Mouse (Mus musculus): ENCODE results near the gene Dgkg. TPM values are rescaled to one million over a fixed set of nuclear protein-coding genes. Genes with fewer than 3 reads are reported as not detected.

The Dgkg gene
- polyA plus RNA-seq, 1 experiment: 1.5 TPM

- TF ChIP-seq CTCF (IDR thresholded peaks at IDR 0.05; ENCODE audit: low read depth, low read length) (no peak), EP300 (IDR thresholded peaks at IDR 0.05; ENCODE audit: insufficient read depth, low read depth, low read length) (no peak), POLR2A (IDR thresholded peaks at IDR 0.05; ENCODE audit: insufficient read depth, low read length) (no peak)
- H3K9ac ChIP-seq (ENCODE audit: low read depth, poor library complexity, severe bottlenecking): no peak overlapping the region
- no peaks in the 10 kb centered on the region for H3K36me3 ChIP-seq (ENCODE audit: control insufficient read depth, insufficient read depth, low read length, poor library complexity, severe bottlenecking)
- H3K9me3 ChIP-seq (replicated peaks; ENCODE audit: control insufficient read depth, insufficient read depth, low read length, poor library complexity, severe bottlenecking): no peaks in the 10 kb centered on the region; the same call in 1 of the 2 replicates
- H3K4me3 ChIP-seq (ENCODE audit: low read depth, low read length): no peak overlapping the region
- H3K27me3 ChIP-seq (ENCODE audit: control insufficient read depth, insufficient read depth, low read length, poor library complexity, severe bottlenecking): no peaks in the 10 kb centered on the region
- H3K4me1 ChIP-seq (ENCODE audit: control insufficient read depth, insufficient read depth, low read length): no peaks in the 10 kb centered on the region
- H3K27ac ChIP-seq (ENCODE audit: insufficient read depth, low read length): no peak overlapping the region
Measured at GRCm38 (mm10) chr16:22471728-22472127, 185.3 kb downstream of the Dgkg start.

GRCm38 (mm10) chr16:22469385-22469784 is 187.6 kb downstream of the Dgkg start:
- Histone ChIP-seq H3K36me3 (ENCODE audit: control insufficient read depth, insufficient read depth, low read length, poor library complexity, severe bottlenecking) (no peaks in the 10 kb centered on the region), H3K27me3 (ENCODE audit: control insufficient read depth, insufficient read depth, low read length, poor library complexity, severe bottlenecking) (no peaks in the 10 kb centered on the region), H3K9ac (ENCODE audit: low read depth, poor library complexity, severe bottlenecking) (no peak overlapping the region), H3K4me3 (ENCODE audit: low read depth, low read length) (no peak overlapping the region), H3K9me3 (replicated peaks; ENCODE audit: control insufficient read depth, insufficient read depth, low read length, poor library complexity, severe bottlenecking) (no peaks in the 10 kb centered on the region), H3K27ac (ENCODE audit: insufficient read depth, low read length) (no peak overlapping the region), H3K4me1 (ENCODE audit: control insufficient read depth, insufficient read depth, low read length) (no peaks in the 10 kb centered on the region)
- no peak for TF ChIP-seq POLR2A (IDR thresholded peaks at IDR 0.05; ENCODE audit: insufficient read depth, low read length)
- no peak for TF ChIP-seq EP300 (IDR thresholded peaks at IDR 0.05; ENCODE audit: insufficient read depth, low read depth, low read length)
- TF ChIP-seq CTCF (IDR thresholded peaks at IDR 0.05; ENCODE audit: low read depth, low read length): no peak

- no peak overlapping the region for H3K27ac ChIP-seq (ENCODE audit: insufficient read depth, low read length)
- H3K36me3 ChIP-seq (ENCODE audit: control insufficient read depth, insufficient read depth, low read length, poor library complexity, severe bottlenecking): no peaks in the 10 kb centered on the region
- H3K27me3 ChIP-seq (ENCODE audit: control insufficient read depth, insufficient read depth, low read length, poor library complexity, severe bottlenecking): no peaks in the 10 kb centered on the region
- TF ChIP-seq POLR2A (IDR thresholded peaks at IDR 0.05; ENCODE audit: insufficient read depth, low read length) (no peak), EP300 (IDR thresholded peaks at IDR 0.05; ENCODE audit: insufficient read depth, low read depth, low read length) (no peak), CTCF (IDR thresholded peaks at IDR 0.05; ENCODE audit: low read depth, low read length) (no peak)
- H3K9me3 ChIP-seq (replicated peaks; ENCODE audit: control insufficient read depth, insufficient read depth, low read length, poor library complexity, severe bottlenecking): no peaks in the 10 kb centered on the region
- H3K9ac ChIP-seq (ENCODE audit: low read depth, poor library complexity, severe bottlenecking): no peak overlapping the region
- H3K4me1 ChIP-seq (ENCODE audit: control insufficient read depth, insufficient read depth, low read length): no peaks in the 10 kb centered on the region
- no peak overlapping the region for H3K4me3 ChIP-seq (ENCODE audit: low read depth, low read length)
Measured at GRCm38 (mm10) chr16:22467111-22467510, 189.9 kb downstream of the Dgkg start.

GRCm38 (mm10) chr16:22466381-22466780 is 190.6 kb downstream of the Dgkg start:
- no peak overlapping the region for H3K27ac ChIP-seq (ENCODE audit: insufficient read depth, low read length)
- H3K36me3 ChIP-seq (ENCODE audit: control insufficient read depth, insufficient read depth, low read length, poor library complexity, severe bottlenecking): no peaks in the 10 kb centered on the region
- no peaks in the 10 kb centered on the region for H3K27me3 ChIP-seq (ENCODE audit: control insufficient read depth, insufficient read depth, low read length, poor library complexity, severe bottlenecking)
- TF ChIP-seq EP300 (IDR thresholded peaks at IDR 0.05; ENCODE audit: insufficient read depth, low read depth, low read length) (no peak), POLR2A (IDR thresholded peaks at IDR 0.05; ENCODE audit: insufficient read depth, low read length) (no peak), CTCF (IDR thresholded peaks at IDR 0.05; ENCODE audit: low read depth, low read length) (no peak)
- no peak overlapping the region for H3K4me3 ChIP-seq (ENCODE audit: low read depth, low read length)
- H3K4me1 ChIP-seq (ENCODE audit: control insufficient read depth, insufficient read depth, low read length): no peaks in the 10 kb centered on the region
- H3K9ac ChIP-seq (ENCODE audit: low read depth, poor library complexity, severe bottlenecking): no peak overlapping the region
- no peaks in the 10 kb centered on the region for H3K9me3 ChIP-seq (replicated peaks; ENCODE audit: control insufficient read depth, insufficient read depth, low read length, poor library complexity, severe bottlenecking)

- no peaks in the 10 kb centered on the region for H3K27me3 ChIP-seq (ENCODE audit: control insufficient read depth, insufficient read depth, low read length, poor library complexity, severe bottlenecking)
- TF ChIP-seq EP300 (IDR thresholded peaks at IDR 0.05; ENCODE audit: insufficient read depth, low read depth, low read length) (no peak), CTCF (IDR thresholded peaks at IDR 0.05; ENCODE audit: low read depth, low read length) (no peak), POLR2A (IDR thresholded peaks at IDR 0.05; ENCODE audit: insufficient read depth, low read length) (no peak)
- H3K36me3 ChIP-seq (ENCODE audit: control insufficient read depth, insufficient read depth, low read length, poor library complexity, severe bottlenecking): no peaks in the 10 kb centered on the region
- H3K27ac ChIP-seq (ENCODE audit: insufficient read depth, low read length): no peak overlapping the region
- H3K9me3 ChIP-seq (replicated peaks; ENCODE audit: control insufficient read depth, insufficient read depth, low read length, poor library complexity, severe bottlenecking): no peaks in the 10 kb centered on the region
- H3K4me3 ChIP-seq (ENCODE audit: low read depth, low read length): no peak overlapping the region
- no peaks in the 10 kb centered on the region for H3K4me1 ChIP-seq (ENCODE audit: control insufficient read depth, insufficient read depth, low read length)
- H3K9ac ChIP-seq (ENCODE audit: low read depth, poor library complexity, severe bottlenecking): no peak overlapping the region
Measured at GRCm38 (mm10) chr16:22462220-22462619, 194.8 kb downstream of the Dgkg start.

- no peaks in the 10 kb centered on the region for H3K9me3 ChIP-seq (replicated peaks; ENCODE audit: control insufficient read depth, insufficient read depth, low read length, poor library complexity, severe bottlenecking)
- no peaks in the 10 kb centered on the region for H3K27me3 ChIP-seq (ENCODE audit: control insufficient read depth, insufficient read depth, low read length, poor library complexity, severe bottlenecking)
- H3K9ac ChIP-seq (ENCODE audit: low read depth, poor library complexity, severe bottlenecking): no peak overlapping the region
- TF ChIP-seq CTCF (IDR thresholded peaks at IDR 0.05; ENCODE audit: low read depth, low read length): no peak
- TF ChIP-seq POLR2A (IDR thresholded peaks at IDR 0.05; ENCODE audit: insufficient read depth, low read length): no peak
- H3K4me3 ChIP-seq (ENCODE audit: low read depth, low read length): no peak overlapping the region
- no peaks in the 10 kb centered on the region for H3K4me1 ChIP-seq (ENCODE audit: control insufficient read depth, insufficient read depth, low read length)
- no peaks in the 10 kb centered on the region for H3K36me3 ChIP-seq (ENCODE audit: control insufficient read depth, insufficient read depth, low read length, poor library complexity, severe bottlenecking)
- no peak overlapping the region for H3K27ac ChIP-seq (ENCODE audit: insufficient read depth, low read length)
Measured at GRCm38 (mm10) chr16:22461728-22462127, 195.3 kb downstream of the Dgkg start.
